Mouse (Mus musculus) retina, embryonic 14.5 days (tissue): ENCODE data around the gene Itih4.

Source experiments
- DNase-seq: peaks from one replicate; pipeline ENCODE4 v3.0.0-alpha.2; 2015; ENCODE audit warnings: low spot score

Itih4 gene

GRCm38 (mm10) chr14:30886204-30886603 is at the start of gene Itih4:
Gene Itih4 (plus strand): TSS chr14:30886476.
- no peak for DNase-seq

- no peak for DNase-seq
Observed at GRCm38 (mm10) chr14:30837416-30837996, 48.8 kb upstream of the Itih4 start.

DNA sequence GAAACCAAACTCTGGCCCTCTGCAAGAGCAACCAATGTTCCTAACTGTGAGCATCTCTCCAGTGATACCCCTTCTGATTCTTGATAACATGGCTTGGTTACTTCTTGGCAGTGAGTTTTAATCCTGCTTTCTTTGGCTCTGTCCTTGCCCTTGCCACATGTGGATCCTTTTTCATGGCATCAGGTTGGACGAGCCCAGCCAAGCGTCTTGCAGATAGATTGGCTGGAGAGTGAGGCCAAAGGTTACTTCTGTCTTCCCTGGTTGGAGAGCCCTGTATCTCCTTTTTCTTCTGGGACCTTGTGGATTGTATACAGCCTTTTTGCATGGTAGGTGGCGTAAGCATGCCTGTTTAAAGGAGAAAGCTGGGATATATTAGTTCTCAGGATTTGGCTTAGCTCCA is 42.6 kb upstream of the Itih4 start:
- no peak for DNase-seq

GRCm38 (mm10) chr14:30850504-30850903 is 35.8 kb upstream of the Itih4 start:
- no peak for DNase-seq

- DNase-seq = no peak
Observed at GRCm38 (mm10) chr14:30852325-30852724, 34.0 kb upstream of the Itih4 start.

DNA sequence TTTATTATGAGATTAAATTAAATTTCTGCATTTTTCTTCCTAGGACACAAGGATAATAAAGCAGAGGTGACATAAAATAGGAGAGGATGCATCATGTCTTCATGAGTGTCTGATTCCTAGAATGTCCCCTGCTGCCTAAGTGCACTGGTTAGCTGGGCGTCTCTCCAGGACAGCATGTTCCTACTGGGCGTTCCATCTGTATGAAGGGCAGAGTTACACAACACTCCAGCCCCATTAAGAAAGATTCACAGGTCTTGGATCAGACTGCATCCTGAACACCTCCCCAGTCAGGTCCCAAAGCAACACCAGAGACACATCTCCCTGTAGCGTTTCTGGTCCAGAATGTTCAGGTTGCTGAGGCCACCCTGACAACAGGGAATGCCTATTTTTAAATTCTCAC is 31.0 kb upstream of the Itih4 start:
- DNase-seq = no peak

DNA sequence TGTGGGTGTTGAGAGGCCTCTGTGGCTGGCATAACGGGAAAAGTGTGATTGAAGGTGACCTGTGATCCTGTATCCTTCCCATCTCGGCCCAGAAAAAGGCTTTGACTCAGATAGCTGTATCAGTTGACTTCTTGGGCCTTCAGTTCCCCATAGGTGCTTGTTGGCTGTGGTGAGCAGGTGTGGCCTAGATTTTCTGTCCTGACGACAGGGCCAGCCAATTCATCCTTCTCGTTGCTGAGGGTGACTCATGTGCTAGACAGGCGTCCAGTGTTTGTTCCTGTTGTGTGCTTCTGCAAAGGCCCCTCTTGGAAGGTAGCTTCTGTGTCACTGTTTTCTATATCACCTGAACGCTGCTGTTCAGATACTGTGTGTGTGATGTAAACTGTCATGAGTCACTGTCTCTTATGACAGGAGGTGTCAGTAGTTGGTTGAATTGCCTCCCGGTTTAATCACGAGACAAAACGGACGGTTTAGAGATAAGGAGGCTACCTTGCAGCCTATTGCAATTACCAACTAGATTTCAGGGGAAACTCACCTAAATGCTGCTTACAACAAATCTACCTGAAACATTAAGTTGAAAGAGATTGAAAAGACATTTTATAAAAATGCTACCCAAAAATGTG is 29.3 kb upstream of the Itih4 start:
- DNase-seq = no peak

DNA sequence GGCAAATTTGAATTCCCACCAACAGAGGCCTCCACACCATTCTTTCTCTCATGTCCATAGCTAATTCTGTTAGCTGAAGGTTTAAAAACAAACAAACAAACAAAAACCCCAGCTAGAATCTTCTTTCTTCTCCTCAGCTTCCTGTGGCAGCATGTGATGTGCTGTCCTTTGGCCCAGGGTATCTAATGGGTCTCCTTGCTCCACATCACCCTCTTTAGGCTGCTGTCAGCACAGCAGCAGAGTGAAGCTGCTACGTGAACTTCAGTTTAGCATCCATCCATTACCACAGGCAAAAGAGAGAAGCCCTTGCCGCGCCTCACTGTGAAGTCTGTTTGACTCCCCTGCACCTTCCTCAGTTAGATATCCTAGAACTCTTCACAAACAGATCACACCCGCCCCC is 28.3 kb upstream of the Itih4 start:
- DNase-seq = no peak

DNA sequence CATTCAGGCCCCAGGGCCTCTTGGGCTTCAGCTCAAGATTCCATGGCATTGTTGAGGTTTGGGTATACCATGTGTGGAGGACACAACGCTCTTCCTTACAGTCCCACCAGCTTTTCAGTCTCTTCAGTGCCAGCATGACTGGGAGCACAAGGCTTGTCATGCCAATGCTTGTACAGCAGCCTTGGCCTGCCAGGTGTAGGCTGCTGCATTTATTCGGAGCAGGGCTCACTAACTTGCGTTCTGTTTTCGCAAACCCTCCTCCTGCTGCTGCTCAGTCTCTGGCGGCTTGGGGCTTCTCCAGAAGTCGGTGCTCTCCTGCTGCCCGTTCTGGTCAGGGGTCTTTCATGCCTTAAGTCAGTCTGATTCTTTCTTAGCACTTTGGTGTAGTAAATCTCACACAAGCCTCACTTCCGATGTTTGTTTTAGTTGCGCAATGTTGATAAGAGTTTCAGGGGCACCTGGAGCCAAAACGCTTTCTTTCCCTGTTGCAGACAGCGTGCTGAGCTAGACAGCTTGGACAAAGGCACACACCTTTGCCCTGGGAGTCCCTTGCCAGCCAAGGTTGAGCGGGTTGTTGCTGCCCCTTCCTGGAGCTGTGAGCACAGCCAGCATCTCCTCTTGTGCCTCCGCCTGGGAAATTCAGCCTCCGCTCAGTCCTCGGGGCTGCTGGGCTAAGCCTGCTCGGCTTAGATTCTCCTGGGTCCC is 24.7 kb upstream of the Itih4 start:
- DNase-seq = no peak

DNA sequence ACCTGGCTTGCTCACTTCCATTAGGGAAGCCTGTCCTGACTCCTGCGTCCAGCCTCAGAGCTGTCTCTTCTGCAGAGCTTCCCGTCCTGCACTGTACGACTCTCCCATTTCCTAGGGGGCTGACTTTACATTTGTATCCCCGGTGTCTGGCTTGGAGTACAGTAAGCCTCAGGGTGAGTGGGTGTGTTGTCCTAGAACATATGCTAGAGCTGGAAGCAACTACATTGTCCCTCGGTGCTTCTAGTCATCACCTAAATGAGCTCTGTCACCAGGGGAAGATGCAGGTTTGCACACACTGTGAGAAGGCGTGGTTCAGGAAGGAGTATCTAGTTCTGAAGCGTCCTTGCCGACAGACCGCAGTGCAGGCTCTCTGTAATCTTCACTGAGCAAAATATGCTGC is 23.9 kb upstream of the Itih4 start:
- no peak for DNase-seq

- peak; percentile 57 for DNase-seq
Observed at GRCm38 (mm10) chr14:30865311-30865710, 21.0 kb upstream of the Itih4 start.

- DNase-seq = peak; percentile 85
Observed at GRCm38 (mm10) chr14:30867042-30867441, 19.2 kb upstream of the Itih4 start.

DNA sequence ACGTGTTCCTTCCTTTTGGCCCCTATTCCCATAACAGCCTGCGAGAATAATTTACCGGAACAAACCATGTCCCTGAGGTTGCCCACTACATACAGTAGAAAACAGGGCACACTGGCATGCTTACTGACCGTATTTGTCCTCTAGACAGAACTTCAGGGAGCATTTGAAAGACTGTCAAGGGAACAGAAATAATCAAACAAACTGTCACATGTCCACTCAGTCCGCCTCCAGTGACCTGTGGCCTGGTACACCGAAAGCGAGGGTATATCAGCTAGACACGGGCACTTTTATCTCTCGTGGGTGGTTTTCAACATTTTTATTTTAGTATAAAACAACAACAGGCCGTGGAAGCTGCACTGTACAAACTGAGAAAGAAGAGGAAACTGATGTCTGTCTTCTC is 17.4 kb upstream of the Itih4 start:
- no peak for DNase-seq

DNA sequence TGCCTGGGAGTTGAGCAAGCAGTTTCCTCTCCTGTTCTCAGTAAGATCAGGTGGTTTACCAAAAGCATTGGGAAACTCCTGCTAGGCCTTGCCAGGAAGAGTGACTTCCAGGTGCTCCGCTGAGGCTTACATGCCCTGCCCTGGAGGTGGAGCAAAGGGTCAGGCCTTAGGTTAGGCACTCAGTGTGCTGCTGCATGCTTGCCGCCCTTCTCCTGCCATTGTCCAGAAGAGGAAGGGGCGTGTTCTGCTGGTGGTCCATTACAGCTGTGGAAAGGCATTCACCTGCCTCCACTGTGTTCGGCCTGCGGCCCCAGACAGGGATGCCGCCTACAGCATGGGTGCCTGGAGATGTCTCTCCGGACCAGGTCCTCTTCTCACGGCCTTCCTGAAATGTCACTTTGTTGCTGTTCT is 16.9 kb upstream of the Itih4 start:
- DNase-seq = no peak

DNA sequence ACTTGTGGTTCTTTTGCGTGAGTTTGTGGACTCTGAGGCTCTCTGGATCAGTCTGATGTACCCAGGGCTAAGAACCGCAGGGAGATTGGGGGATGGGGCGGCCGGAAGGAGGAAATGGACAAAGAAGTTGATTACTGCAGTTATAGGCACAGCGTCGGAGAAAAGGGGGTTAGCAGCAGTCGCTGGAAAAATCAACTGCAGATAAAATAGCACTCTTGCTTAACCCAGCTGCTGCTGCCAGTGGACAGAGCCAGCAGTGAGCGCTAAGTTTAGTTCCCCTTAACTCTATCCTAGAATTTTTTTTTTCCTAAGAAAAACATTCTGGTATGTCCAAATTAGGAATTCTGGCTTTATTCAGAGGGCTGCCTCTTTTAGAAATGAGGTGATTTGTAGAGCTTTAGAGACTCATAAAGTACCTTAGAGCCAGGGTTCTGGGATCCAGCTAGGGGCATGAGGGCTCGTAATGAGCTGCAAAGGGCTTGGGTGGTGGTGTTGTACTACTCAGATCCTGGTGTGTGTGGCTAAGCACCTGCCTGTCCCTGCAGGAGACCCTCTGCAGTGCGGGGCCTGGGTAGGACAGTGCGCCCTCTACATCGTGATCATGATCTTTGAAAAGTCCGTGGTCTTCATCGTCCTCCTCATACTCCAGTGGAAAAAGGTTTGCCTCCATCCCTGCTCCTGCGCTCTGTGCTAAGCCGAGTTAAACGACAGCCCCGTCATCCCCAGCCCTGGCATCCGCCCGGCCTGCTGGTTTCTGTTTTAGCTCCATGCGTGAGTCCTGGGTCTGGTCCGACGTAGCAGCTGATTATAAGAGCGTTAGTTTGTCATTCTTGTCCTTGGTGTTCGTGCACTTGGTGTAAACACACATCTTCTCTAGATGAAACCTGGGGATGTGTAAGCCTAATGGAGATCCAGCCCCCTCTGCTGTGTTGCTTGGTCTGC is 15.8 kb upstream of the Itih4 start:
- DNase-seq = no peak

DNA sequence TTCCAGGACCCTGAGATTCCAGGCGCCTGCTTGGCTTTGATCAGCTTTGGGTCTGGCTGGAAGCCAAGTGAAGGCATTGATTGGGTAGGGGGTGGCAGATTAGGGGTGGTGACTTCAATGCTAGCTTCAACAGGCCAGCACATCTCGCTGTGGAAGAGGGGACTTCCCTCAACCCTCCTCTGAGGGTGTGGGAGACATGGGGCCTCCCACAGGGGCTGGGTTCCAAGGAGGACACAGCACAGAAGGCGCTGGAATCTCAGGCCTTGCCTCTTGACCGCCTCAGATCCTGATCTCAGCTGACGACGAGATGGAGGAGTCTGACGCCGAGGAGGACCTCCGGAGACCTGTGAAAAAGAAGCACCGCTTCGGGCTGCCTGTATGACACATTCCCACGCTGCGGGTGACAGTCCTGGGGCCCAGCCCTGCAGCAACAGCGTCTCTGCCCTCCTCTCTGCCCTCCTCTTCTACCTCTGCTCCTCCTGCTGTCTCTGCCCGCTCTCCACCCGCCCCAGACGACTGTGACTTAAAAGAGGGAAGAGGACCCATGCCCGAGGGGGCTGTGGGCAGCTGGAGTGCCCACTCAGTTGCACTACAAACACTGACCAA is 12.1 kb upstream of the Itih4 start:
- DNase-seq = no peak

DNA sequence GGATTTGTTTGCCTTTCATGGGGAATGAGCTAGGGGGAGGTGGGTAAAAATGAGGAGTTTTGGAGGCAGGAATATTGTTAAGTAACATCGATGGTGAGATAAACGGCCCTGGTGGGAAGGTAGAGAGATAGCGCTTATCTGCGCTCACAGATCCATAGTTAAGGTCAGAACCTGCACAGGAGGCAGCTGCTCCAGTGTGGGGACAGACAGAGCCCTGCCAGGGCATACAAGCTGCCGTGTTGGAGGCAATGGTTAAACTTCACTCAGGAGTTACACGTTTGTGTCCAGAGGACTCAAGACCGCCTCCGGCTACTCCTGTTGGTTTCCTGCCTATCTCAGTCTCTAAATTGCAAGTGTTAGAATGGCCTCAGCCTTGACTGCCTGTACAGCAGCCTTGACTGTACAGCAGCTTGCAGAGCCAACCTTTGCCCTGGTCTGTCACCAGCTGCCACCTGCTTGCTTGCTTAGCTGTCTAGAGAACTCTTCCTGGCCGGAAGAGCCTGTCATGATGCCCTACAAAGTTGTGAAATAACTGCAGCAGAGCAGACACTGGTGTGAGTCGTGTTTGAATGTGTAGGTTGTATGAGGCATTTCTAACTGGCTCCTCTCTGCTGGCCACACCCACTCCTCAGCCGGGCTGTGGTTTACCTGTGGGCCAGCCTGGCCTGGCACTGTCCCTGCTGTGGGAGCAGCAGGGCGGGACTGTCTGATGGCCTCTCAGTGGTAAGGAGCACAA is 11.0 kb upstream of the Itih4 start:
- no peak for DNase-seq

DNA sequence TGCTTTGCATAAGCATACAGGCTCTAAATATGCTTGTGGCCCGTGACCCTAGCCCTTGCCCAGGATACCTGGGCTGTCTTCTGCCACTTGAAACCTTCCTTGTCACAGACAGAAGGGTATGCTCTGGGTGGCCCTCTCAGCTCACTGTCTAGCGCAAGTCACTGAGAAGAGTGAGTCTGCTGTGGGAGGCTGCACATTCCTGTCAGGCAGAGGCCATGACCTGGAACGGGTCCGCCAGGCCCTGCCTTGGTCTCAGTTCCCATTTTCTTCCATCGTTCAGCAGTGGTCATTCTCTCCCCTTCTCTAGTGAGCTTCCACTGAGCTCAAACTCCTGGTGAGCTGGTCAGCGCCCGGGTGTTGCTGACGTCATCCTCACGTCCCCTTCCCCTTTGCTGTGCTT is 10.3 kb upstream of the Itih4 start:
- no peak for DNase-seq

GRCm38 (mm10) chr14:30876451-30876850 is 9.8 kb upstream of the Itih4 start:
- DNase-seq = no peak

DNA sequence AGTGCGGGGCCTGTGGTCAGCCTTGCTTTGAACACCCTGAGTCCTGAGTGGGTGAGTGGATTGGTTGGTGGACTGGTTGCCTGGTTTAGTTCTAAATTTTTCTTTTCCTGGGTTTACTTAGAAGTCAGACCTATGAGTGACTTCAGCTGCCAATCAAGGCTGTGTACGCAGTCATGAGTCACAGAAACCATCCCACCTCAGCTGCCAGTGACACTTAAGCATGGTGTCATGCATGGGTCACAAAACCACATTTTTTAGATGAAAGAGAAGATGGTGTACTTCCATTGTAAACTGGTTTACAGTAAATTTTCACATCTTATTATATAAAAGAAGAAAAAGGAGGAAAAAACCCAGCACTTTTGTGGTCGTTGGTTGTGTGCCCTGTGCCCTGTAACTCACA is 8.4 kb upstream of the Itih4 start:
- no peak for DNase-seq

DNA sequence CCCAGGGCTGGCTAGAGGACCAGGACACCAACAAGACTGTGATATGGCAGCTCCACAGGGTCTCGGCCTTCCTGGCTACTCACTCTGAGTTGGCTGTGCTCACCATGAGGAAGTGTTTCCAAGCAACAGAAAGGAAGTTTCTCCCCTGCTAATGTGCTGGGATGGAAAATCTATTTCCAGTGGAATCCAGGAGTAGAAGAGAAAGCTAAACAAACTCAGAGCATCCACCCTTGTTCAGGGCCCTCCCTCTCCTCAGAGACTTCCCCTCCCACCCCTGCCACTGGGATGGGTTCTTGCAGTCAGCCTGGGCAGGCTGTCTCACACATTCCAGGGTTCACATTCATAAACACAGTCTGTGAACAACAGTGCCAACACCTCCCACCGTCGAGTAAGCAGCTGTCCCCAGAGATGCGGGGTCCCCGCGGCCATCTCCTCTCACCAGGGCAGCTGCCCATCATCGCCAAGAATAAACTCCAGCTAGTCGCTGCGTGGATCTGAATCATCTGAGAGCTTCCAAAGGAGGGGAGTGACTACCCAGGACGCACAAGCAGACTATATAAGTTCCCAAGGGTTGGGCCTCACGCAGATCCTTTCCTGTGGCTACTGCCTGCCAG is 7.2 kb upstream of the Itih4 start, which contains the start of gene Mustn1:
Gene Mustn1 (plus strand): TSS at position 243 of the 614 bp plus-strand sequence.
- no peak for DNase-seq
